Mouse (Mus musculus) lung, postnatal 10 days (tissue): ENCODE data around the gene Olfr913.

Experiments
- DNase-seq: peaks from one replicate; pipeline ENCODE4 v3.0.0; 2021

Gene Olfr913

DNA sequence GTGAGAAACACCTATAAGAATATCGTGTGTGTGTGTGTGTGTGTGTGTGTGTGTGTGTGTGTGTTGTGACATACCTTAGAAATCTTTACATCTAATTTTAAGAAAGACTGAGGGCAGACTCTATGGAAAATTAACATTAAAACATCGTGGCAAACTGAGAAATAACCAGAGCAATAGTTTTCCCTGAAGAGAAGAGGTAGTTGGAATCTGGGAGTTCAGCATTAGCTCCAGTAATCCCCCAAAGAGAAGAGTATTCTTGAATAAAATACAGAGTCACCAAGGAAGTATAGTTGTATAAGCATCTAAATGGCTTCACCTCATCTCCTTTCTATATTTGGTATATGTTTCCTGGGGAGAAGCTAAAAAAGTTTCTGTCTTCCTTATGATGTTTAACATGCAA lies at the start of gene Olfr913:
Gene Olfr913 (plus strand): TSS at position 301 of the 400 bp plus-strand sequence.
- no peak for DNase-seq

DNA sequence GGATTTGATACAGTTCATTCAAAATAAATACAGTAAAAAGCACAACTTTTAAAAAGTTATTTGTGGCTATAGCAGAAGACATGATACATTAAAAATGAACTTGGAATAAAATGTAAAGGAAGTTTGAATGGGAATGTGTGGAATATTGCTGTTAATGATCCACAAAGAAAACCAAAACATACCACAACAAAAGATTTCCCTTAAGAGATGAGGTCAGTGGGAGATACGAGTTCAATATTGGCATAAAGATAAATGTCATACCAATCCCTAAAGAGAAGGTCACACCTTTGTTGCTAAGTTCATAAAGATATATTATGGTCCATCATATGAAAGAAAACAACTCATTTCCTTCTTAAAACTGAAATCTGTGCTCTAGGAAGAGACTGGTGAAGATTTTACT lies 12.7 kb upstream of the Olfr913 start, which contains the start of gene Olfr912:
Gene Olfr912 (plus strand): TSS at position 301 of the 400 bp plus-strand sequence.
- no peak for DNase-seq

DNA sequence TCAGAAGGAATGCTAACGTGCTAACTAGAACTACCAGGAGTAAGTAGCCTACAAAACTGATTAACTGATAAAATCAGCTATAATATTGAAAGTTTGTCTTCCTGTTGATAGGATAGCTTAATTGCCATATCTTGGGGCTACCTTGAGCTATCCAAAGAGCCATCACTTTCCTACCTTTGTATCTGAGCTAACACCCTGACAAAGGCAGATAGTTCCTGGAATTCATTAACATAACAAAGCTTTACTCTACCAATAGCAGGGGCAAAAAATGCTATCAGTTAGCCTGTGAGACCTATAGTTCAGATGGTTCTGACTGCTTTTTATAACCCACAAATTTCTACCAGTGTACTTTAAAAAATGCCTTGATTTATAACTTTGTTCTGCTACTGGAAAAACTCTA lies 1.5 kb upstream of the Olfr913 start:
- DNase-seq = no peak

DNA sequence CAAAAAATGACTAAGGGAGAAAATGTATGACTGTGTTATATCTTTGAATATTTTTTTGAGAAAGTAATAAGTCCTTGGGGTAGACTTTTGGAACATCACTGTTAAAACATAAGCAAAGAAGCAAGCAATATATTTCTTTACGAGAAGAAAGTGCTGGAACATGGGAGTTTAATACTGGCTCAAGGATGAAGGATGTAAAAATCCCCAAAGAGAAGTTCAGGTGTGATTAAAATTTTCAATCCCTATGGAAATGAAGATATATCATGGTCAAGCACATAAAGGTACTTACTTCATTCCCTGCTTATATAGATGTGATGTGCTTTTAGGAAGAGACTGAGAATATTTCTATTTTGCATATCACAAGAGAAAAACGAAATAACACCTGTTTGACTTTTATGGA lies 12.2 kb downstream of the Olfr913 start, which contains the start of gene Olfr914:
Gene Olfr914 (plus strand): TSS at position 301 of the 400 bp plus-strand sequence.
- no peak for DNase-seq

DNA sequence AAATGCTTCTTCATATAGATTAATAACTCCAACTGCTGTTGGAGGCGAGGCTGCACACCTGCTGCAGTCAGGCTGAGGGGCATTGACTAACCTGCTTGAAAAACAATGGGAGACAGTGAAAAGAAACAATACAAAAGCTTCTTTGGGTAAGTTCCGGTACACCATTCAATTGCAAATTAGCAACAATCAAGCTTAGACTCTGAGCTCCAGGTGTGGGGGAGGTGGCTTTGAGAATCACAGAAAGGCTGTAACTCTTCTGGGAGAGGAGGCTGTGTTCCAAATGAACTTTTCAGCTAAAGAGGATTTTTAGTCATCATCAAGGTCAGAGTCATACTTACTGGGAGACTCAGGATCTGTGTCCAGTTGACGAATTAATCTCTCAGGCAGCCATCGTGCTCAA lies 39.8 kb downstream of the Olfr913 start:
- DNase-seq = no peak
